Mouse (Mus musculus): ENCODE results near the gene Rbfox1. TPM values are rescaled to one million over a fixed set of nuclear protein-coding genes. Genes with fewer than 3 reads are reported as not detected.

Rbfox1 gene
- polyA plus RNA-seq, 1 experiment = 5.6 TPM

- no peak overlapping the region for H3K4me3 ChIP-seq (ENCODE audit: control insufficient read depth, insufficient read depth, low read length)
- DNase-seq = no peak
- no peaks in the 10 kb centered on the region for H3K4me1 ChIP-seq (replicated peaks; ENCODE audit: control insufficient read depth, insufficient read depth, low read length)
- H3K36me3 ChIP-seq (ENCODE audit: control insufficient read depth, insufficient read depth, low read length) = no peaks in the 10 kb centered on the region
- TF ChIP-seq POLR2A (IDR thresholded peaks at IDR 0.05; ENCODE audit: control insufficient read depth, extremely low read depth, insufficient read depth, low read length, poor library complexity) (no peak), CTCF (IDR thresholded peaks at IDR 0.05; ENCODE audit: borderline replicate concordance, control insufficient read depth, extremely low read depth, insufficient read depth, low read length, poor library complexity) (no peak)
- no peaks in the 10 kb centered on the region for H3K27me3 ChIP-seq (ENCODE audit: control insufficient read depth, insufficient read depth, low read length)
- H3K27ac ChIP-seq (ENCODE audit: control insufficient read depth, insufficient read depth, low read length) = no peak overlapping the region
- WGBS = 75% methylated on average over 6 of the region's 6 CpGs
Measured at GRCm38 (mm10) chr16:7404766-7405492, 1519.8 kb downstream of the Rbfox1 start.

- no peaks in the 10 kb centered on the region for H3K36me3 ChIP-seq (ENCODE audit: control insufficient read depth, insufficient read depth, low read length)
- DNase-seq = no peak
- H3K4me3 ChIP-seq (ENCODE audit: control insufficient read depth, insufficient read depth, low read length) = no peak overlapping the region
- H3K27me3 ChIP-seq (ENCODE audit: control insufficient read depth, insufficient read depth, low read length) = no peaks in the 10 kb centered on the region
- no peaks in the 10 kb centered on the region for H3K4me1 ChIP-seq (replicated peaks; ENCODE audit: control insufficient read depth, insufficient read depth, low read length)
- no peak overlapping the region for H3K27ac ChIP-seq (ENCODE audit: control insufficient read depth, insufficient read depth, low read length)
- TF ChIP-seq CTCF (IDR thresholded peaks at IDR 0.05; ENCODE audit: borderline replicate concordance, control insufficient read depth, extremely low read depth, insufficient read depth, low read length, poor library complexity) = no peak
- TF ChIP-seq POLR2A (IDR thresholded peaks at IDR 0.05; ENCODE audit: control insufficient read depth, extremely low read depth, insufficient read depth, low read length, poor library complexity) = no peak
- WGBS = 83% methylated on average over 12 of the region's 12 CpGs
Measured at GRCm38 (mm10) chr16:7407862-7408640, 1522.9 kb downstream of the Rbfox1 start.

- Histone ChIP-seq H3K27me3 (ENCODE audit: control insufficient read depth, insufficient read depth, low read length) (no peaks in the 10 kb centered on the region), H3K36me3 (ENCODE audit: control insufficient read depth, insufficient read depth, low read length) (no peaks in the 10 kb centered on the region), H3K4me1 (replicated peaks; ENCODE audit: control insufficient read depth, insufficient read depth, low read length) (peaks cover 13% of the 10 kb centered on the region), H3K27ac (ENCODE audit: control insufficient read depth, insufficient read depth, low read length) (peak overlapping the region; percentile 89), H3K4me3 (ENCODE audit: control insufficient read depth, insufficient read depth, low read length) (peak overlapping the region; percentile 13; the same call in 1 of the 2 replicates)
- TF ChIP-seq POLR2A (IDR thresholded peaks at IDR 0.05; ENCODE audit: control insufficient read depth, extremely low read depth, insufficient read depth, low read length, poor library complexity) (no peak), CTCF (IDR thresholded peaks at IDR 0.05; ENCODE audit: borderline replicate concordance, control insufficient read depth, extremely low read depth, insufficient read depth, low read length, poor library complexity) (no peak)
- peak; percentile 56 for DNase-seq
- WGBS = 10% methylated on average over 12 of the region's 12 CpGs
Measured at GRCm38 (mm10) chr16:7419655-7420281, 1534.6 kb downstream of the Rbfox1 start.

- 85% methylated on average over 3 of the region's 3 CpGs for WGBS
- no peak for DNase-seq
Measured at GRCm38 (mm10) chr16:7425386-7426089, 1540.4 kb downstream of the Rbfox1 start.

GRCm38 (mm10) chr16:7433296-7433695 is 1548.1 kb downstream of the Rbfox1 start:
- Histone ChIP-seq H3K4me1 (replicated peaks; ENCODE audit: control insufficient read depth, insufficient read depth, low read length) (no peaks in the 10 kb centered on the region), H3K27ac (ENCODE audit: control insufficient read depth, insufficient read depth, low read length) (no peak overlapping the region), H3K27me3 (ENCODE audit: control insufficient read depth, insufficient read depth, low read length) (no peaks in the 10 kb centered on the region), H3K36me3 (ENCODE audit: control insufficient read depth, insufficient read depth, low read length) (no peaks in the 10 kb centered on the region), H3K4me3 (ENCODE audit: control insufficient read depth, insufficient read depth, low read length) (no peak overlapping the region)
- 98% methylated on average over 6 of the region's 6 CpGs for WGBS
- TF ChIP-seq CTCF (IDR thresholded peaks at IDR 0.05; ENCODE audit: borderline replicate concordance, control insufficient read depth, extremely low read depth, insufficient read depth, low read length, poor library complexity) (no peak), POLR2A (IDR thresholded peaks at IDR 0.05; ENCODE audit: control insufficient read depth, extremely low read depth, insufficient read depth, low read length, poor library complexity) (no peak)
- no peak for DNase-seq

More at GRCm38 (mm10) chr16:7425386-7426089, 1540.4 kb downstream of the Rbfox1 start:
- Histone ChIP-seq H3K27ac (ENCODE audit: control insufficient read depth, insufficient read depth, low read length) (no peak overlapping the region), H3K4me1 (replicated peaks; ENCODE audit: control insufficient read depth, insufficient read depth, low read length) (peaks cover 3% of the 10 kb centered on the region), H3K4me3 (ENCODE audit: control insufficient read depth, insufficient read depth, low read length) (no peak overlapping the region), H3K27me3 (ENCODE audit: control insufficient read depth, insufficient read depth, low read length) (no peaks in the 10 kb centered on the region), H3K36me3 (ENCODE audit: control insufficient read depth, insufficient read depth, low read length) (no peaks in the 10 kb centered on the region)
- TF ChIP-seq POLR2A (IDR thresholded peaks at IDR 0.05; ENCODE audit: control insufficient read depth, extremely low read depth, insufficient read depth, low read length, poor library complexity) (no peak), CTCF (IDR thresholded peaks at IDR 0.05; ENCODE audit: borderline replicate concordance, control insufficient read depth, extremely low read depth, insufficient read depth, low read length, poor library complexity) (no peak)

All from thymus, adult 2 months (tissue).